Mouse (Mus musculus) neural tube, embryonic 13.5 days (tissue): ENCODE measurements around the gene Cntn2. TPM values are rescaled to one million over a fixed set of nuclear protein-coding genes. Genes with fewer than 3 reads are reported as not detected.

Source experiments
- ATAC-seq: fragments of 200-750 bp; cut with Nextera tagmentation; 2 replicates; pipeline ENCODE4 v1.8.0; 2017; ENCODE audit warnings: low read depth, mild to moderate bottlenecking, moderate TSS enrichment, moderate library complexity
- H3K27ac ChIP-seq: fragments of 300-500 bp; sonication (generic); replicated peaks from 2 replicates; pipeline ENCODE4 v1.5.1; 2015; ENCODE audit warnings: moderate library complexity, mild to moderate bottlenecking, inconsistent platforms
- H3K27me3 ChIP-seq: fragments of 300-500 bp; sonication (generic); 2 replicates; pipeline ENCODE4 v1.6.1; 2015; ENCODE audit warnings: mild to moderate bottlenecking, inconsistent platforms
- H3K36me3 ChIP-seq: fragments of 300-500 bp; sonication (generic); 2 replicates; pipeline ENCODE4 v1.6.1; 2015; ENCODE audit warnings: mild to moderate bottlenecking, inconsistent platforms
- H3K4me1 ChIP-seq: fragments of 300-500 bp; sonication (generic); replicated peaks from 2 replicates; pipeline ENCODE4 v1.6.1; 2015; ENCODE audit warnings: inconsistent platforms
- H3K4me2 ChIP-seq: fragments of 300-500 bp; sonication (generic); 2 replicates; pipeline ENCODE4 v1.6.1; 2015; ENCODE audit warnings: inconsistent platforms, mild to moderate bottlenecking, moderate library complexity
- H3K4me3 ChIP-seq: fragments of 300-500 bp; sonication (generic); 2 replicates; pipeline ENCODE4 v1.5.1; 2015; ENCODE audit warnings: mild to moderate bottlenecking, inconsistent platforms
- H3K9ac ChIP-seq: fragments of 300-500 bp; sonication (generic); 2 replicates; pipeline ENCODE4 v1.6.1; 2015; ENCODE audit warnings: moderate library complexity, mild to moderate bottlenecking, inconsistent platforms
- H3K9me3 ChIP-seq: fragments of 300-500 bp; sonication (generic); 2 replicates; pipeline ENCODE4 v1.6.1; 2016; ENCODE audit warnings: inconsistent platforms
- WGBS: fragments of 180-500 bp; shearing (Covaris S2); methylation state at CpG from one replicate; pipeline ENCODE4 v1.1.7; 2015; 5-methylcytosine and 5-hydroxymethylcytosine counted together
- polyA plus RNA-seq: library from polyadenylated mRNA; unstranded; fragments of >200 nt; fragmentation: Nextera tagmentation; extraction: Ambion mirVana; gene quantifications from 2 replicates; pipeline ENCODE4 v1.2.1, GENCODE M21; 2015

Gene Cntn2
- polyA plus RNA-seq, 1 experiment from 2014 or later, result 102 TPM

- Histone ChIP-seq H3K4me2 (no peak overlapping the region), H3K4me3 (no peak overlapping the region), H3K4me1 (peaks cover 33% of the 10 kb centered on the region), H3K9ac (no peak overlapping the region), H3K27ac (peak overlapping the region; percentile 76), H3K27me3 (no peaks in the 10 kb centered on the region), H3K36me3 (peaks cover 31% of the 10 kb centered on the region), H3K9me3 (no peaks in the 10 kb centered on the region)
- 84% methylated on average over 15 of the region's 15 CpGs for WGBS
- ATAC-seq, result no peak
These were observed 27.2 kb upstream of the Cntn2 start for GRCm38 (mm10) chr1:132570068-132570780.

- H3K4me3 ChIP-seq, result no peak overlapping the region
- ATAC-seq, result no peak
- 62% methylated on average over 9 of the region's 9 CpGs for WGBS
- H3K27me3 ChIP-seq, result no peaks in the 10 kb centered on the region
- H3K9me3 ChIP-seq, result no peaks in the 10 kb centered on the region
- peaks cover 31% of the 10 kb centered on the region for H3K36me3 ChIP-seq
- H3K4me2 ChIP-seq, result no peak overlapping the region
- peak overlapping the region; percentile 76 for H3K27ac ChIP-seq
- H3K9ac ChIP-seq, result no peak overlapping the region
- peaks cover 29% of the 10 kb centered on the region for H3K4me1 ChIP-seq
These were observed 26.5 kb upstream of the Cntn2 start for GRCm38 (mm10) chr1:132569516-132569915.

DNA sequence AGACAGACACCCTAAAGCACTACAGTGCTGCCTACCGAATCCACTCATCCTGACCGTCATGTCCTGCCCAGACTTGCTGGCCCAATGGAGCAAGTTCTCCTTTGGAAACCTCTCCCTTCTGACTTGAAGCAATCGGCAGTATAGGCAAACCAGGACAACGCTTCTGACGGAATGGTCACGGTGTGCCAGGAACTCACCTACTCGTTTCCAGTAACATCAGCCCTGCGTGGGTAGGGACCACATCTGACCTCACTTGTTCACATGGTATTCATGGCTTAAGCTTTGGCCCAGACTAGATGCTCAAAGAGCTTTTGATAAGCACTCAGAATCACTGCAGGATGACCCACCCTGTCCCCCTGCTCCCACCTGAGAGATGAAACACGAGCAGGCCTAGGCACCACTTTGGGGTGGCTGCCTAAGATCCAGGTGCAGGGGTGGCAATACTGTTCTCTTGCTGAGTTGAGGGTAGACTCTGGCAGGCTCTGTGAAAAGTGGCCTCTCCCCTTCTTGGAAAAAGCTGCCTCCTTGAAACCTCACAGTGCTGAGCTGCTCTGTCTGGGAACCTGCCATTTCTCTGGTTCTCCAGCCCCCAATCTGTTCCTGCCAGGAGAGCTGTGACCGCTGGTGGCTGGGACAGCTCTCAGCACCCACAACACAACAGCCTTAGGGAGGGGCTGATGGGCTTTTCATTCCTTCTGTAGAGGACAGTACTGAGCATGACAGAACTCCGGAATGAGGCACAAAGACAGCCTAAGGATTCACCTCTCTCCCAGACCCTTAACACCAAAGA is 24.5 kb upstream of the Cntn2 start:
- Histone ChIP-seq H3K27ac (no peak overlapping the region; the same call in 1 of the 2 replicates), H3K4me3 (no peak overlapping the region), H3K4me1 (peaks cover 37% of the 10 kb centered on the region), H3K27me3 (no peaks in the 10 kb centered on the region), H3K36me3 (peaks cover 19% of the 10 kb centered on the region), H3K9ac (no peak overlapping the region), H3K4me2 (no peak overlapping the region), H3K9me3 (no peaks in the 10 kb centered on the region)
- ATAC-seq, result no peak
- 83% methylated on average over 11 of the region's 11 CpGs for WGBS

GRCm38 (mm10) chr1:132565766-132566165 is 22.7 kb upstream of the Cntn2 start:
- Histone ChIP-seq H3K36me3 (peaks cover 6% of the 10 kb centered on the region), H3K4me2 (no peak overlapping the region), H3K9me3 (no peaks in the 10 kb centered on the region), H3K27me3 (no peaks in the 10 kb centered on the region), H3K4me3 (no peak overlapping the region), H3K4me1 (peaks cover 54% of the 10 kb centered on the region), H3K27ac (no peak overlapping the region), H3K9ac (no peak overlapping the region)
- no peak for ATAC-seq
- 78% methylated on average over 7 of the region's 7 CpGs for WGBS

- no peak for ATAC-seq
- Histone ChIP-seq H3K4me3 (no peak overlapping the region), H3K36me3 (no peaks in the 10 kb centered on the region), H3K9ac (no peak overlapping the region), H3K27ac (no peak overlapping the region), H3K27me3 (no peaks in the 10 kb centered on the region), H3K9me3 (no peaks in the 10 kb centered on the region), H3K4me2 (no peak overlapping the region), H3K4me1 (peaks cover 56% of the 10 kb centered on the region)
- 31% methylated on average over 6 of the region's 6 CpGs for WGBS
These were observed 21.9 kb upstream of the Cntn2 start for GRCm38 (mm10) chr1:132564946-132565345.

- Histone ChIP-seq H3K27me3 (no peaks in the 10 kb centered on the region), H3K4me2 (no peak overlapping the region), H3K9ac (no peak overlapping the region), H3K27ac (peak overlapping the region; percentile 92), H3K4me3 (no peak overlapping the region), H3K4me1 (peaks cover 73% of the 10 kb centered on the region), H3K9me3 (no peaks in the 10 kb centered on the region), H3K36me3 (no peaks in the 10 kb centered on the region)
- WGBS, result 5% methylated on average over 10 of the region's 10 CpGs
- ATAC-seq, result peak; percentile 45
These were observed 19.3 kb upstream of the Cntn2 start for GRCm38 (mm10) chr1:132562337-132562795.

DNA sequence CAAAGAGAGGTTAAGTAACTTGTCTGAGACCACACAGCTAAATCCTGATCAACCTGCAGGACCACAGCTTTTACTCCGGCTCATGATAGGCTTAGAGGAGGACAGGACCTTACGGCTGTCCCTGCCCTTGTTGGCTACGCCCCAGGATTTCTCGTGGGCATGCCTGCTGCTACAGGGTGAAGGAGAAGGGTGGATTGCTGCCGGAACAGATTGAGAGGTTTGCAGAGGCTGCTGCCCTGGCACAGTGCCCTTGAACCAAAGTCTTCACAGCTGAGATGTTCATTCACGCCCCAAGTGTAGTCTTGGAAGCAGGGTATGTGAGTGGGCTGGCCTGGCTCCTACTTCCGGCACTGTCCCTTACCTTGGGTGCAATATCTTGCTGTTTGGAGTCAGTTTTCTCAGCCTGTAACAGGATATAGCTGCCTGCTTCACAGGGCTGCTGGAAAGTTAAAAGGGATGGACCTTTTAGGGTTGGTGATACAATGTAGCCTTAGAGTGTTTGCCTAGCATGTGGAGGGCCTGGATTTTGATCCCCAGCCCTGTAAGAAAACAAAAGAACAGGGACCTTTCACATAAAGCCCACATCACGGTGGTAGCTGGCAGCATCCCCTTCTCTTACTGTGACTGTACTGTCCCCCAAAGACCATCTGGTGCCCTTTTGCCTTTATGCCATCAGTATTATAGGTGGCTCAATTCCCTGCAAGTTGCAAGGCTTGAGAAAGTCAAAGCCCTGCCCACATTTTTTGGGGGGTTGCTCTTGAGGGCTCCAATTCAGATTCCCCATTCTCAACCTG is 18.0 kb upstream of the Cntn2 start:
- peak overlapping the region; percentile 92 for H3K27ac ChIP-seq

GRCm38 (mm10) chr1:132559045-132559444 is 16.0 kb upstream of the Cntn2 start:
- Histone ChIP-seq H3K9ac (peak overlapping the region; percentile 34; the same call in 1 of the 2 replicates), H3K9me3 (no peaks in the 10 kb centered on the region), H3K36me3 (no peaks in the 10 kb centered on the region), H3K4me1 (peaks cover 67% of the 10 kb centered on the region), H3K4me3 (no peak overlapping the region), H3K27ac (peak overlapping the region; percentile 92), H3K4me2 (no peak overlapping the region), H3K27me3 (no peaks in the 10 kb centered on the region)
- ATAC-seq, result peak; percentile 37
- WGBS, result 5% methylated on average over 6 of the region's 6 CpGs

More for the DNA sequence above, 18.0 kb upstream of the Cntn2 start:
- H3K27me3 ChIP-seq, result no peaks in the 10 kb centered on the region
- 46% methylated on average over 8 of the region's 8 CpGs for WGBS
- H3K4me1 ChIP-seq, result peaks cover 71% of the 10 kb centered on the region
- no peak for ATAC-seq
- H3K9me3 ChIP-seq, result no peaks in the 10 kb centered on the region
- no peaks in the 10 kb centered on the region for H3K36me3 ChIP-seq
- no peak overlapping the region for H3K4me2 ChIP-seq
- H3K4me3 ChIP-seq, result no peak overlapping the region
- H3K9ac ChIP-seq, result no peak overlapping the region; the same call in 1 of the 2 replicates

- Histone ChIP-seq H3K4me2 (no peak overlapping the region), H3K9me3 (no peaks in the 10 kb centered on the region), H3K36me3 (no peaks in the 10 kb centered on the region), H3K4me1 (peaks cover 62% of the 10 kb centered on the region), H3K27me3 (no peaks in the 10 kb centered on the region), H3K4me3 (no peak overlapping the region), H3K9ac (peak overlapping the region; percentile 34; the same call in 1 of the 2 replicates), H3K27ac (peak overlapping the region; percentile 92)
- 8% methylated on average over 9 of the region's 9 CpGs for WGBS
- peak; percentile 75 for ATAC-seq
These were observed 15.0 kb upstream of the Cntn2 start for GRCm38 (mm10) chr1:132557901-132558631.

- Histone ChIP-seq H3K27ac (peak overlapping the region; percentile 88; the same call in 1 of the 2 replicates), H3K4me3 (no peak overlapping the region), H3K9ac (0 out of 2 replicates have a peak overlapping the region, but pooled peaks have one; percentile 14), H3K36me3 (no peaks in the 10 kb centered on the region), H3K9me3 (no peaks in the 10 kb centered on the region), H3K4me2 (peak overlapping the region; percentile 64), H3K27me3 (peaks cover 16% of the 10 kb centered on the region), H3K4me1 (peaks cover 60% of the 10 kb centered on the region)
- WGBS, result 68% methylated on average over 8 of the region's 8 CpGs
- ATAC-seq, result no peak
These were observed 733 bp upstream of the Cntn2 start for GRCm38 (mm10) chr1:132543789-132544188.
